Mouse (Mus musculus): ENCODE results near the gene Olfr1009. TPM values are rescaled to one million over a fixed set of nuclear protein-coding genes. Genes with fewer than 3 reads are reported as not detected.
"Not testable (repeated sequence)": the region's sequence is repeated elsewhere in the genome, so short reads cannot be mapped to it uniquely, and the experiment has no call there.

Gene Olfr1009
- polyA plus RNA-seq (2015; fragmentation: Nextera tagmentation; extraction: Ambion mirVana): not detected in 2 replicates

- Histone ChIP-seq H3K4me2 (no peak within 1 kb of the TSS), H3K27me3 (replicated peaks) (no peaks in the 10 kb centered on the region), H3K9ac (no peak within 1 kb of the TSS), H3K27ac (replicated peaks) (no peak within 1 kb of the TSS), H3K4me1 (no peaks in the 10 kb centered on the region), H3K36me3 (no peaks in the 10 kb centered on the region), H3K4me3 (no peak within 1 kb of the TSS), H3K9me3 (0 out of 2 replicates have a peak, but pooled peaks cover 3% of the 10 kb centered on the region)
- ATAC-seq (ENCODE audit: extremely low read depth, insufficient number of reproducible peaks, low FRiP score, low TSS enrichment): no peak
- WGBS: 67% methylated on average over 1 of the region's 1 CpGs
These were observed at the start of gene Olfr1009 for GRCm38 (mm10) chr2:85715119-85715518. Olfr1009 (plus strand) TSS chr2:85715419.

- Histone ChIP-seq H3K4me2 (no peak within 1 kb of the TSS), H3K36me3 (no peaks in the 10 kb centered on the region), H3K4me1 (no peaks in the 10 kb centered on the region), H3K9ac (no peak within 1 kb of the TSS), H3K9me3 (no peaks in the 10 kb centered on the region), H3K27ac (replicated peaks) (no peak within 1 kb of the TSS), H3K4me3 (no peak within 1 kb of the TSS), H3K27me3 (replicated peaks) (no peaks in the 10 kb centered on the region)
- no peak for ATAC-seq (ENCODE audit: extremely low read depth, insufficient number of reproducible peaks, low FRiP score, low TSS enrichment)
These were observed 36.6 kb upstream of the Olfr1009 start, which contains the start of gene Olfr1006 for GRCm38 (mm10) chr2:85678667-85679066. Olfr1006 (minus strand) TSS chr2:85678767.

DNA sequence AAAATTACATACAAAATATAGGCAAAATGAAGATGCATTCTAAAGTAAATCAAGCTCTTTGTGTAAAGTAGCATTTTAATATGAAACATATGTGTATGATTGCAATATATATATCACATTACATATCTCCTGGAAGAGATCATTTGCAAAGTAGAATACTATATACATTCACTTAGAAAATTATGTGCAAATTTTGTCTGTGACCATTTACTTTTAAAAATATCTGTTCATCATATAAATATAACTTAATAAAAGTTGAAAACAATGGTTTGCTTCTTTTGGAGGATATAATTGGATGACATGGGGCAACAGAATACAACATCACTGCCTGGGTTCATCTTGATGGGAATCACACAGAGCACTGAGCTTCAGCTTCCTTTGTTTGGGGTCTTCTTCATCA lies 26.1 kb upstream of the Olfr1009 start, which contains the start of gene Olfr1008:
Gene Olfr1008 (plus strand): TSS at position 301 of the 400 bp plus-strand sequence.
- H3K27me3 ChIP-seq (replicated peaks): no peaks in the 10 kb centered on the region
- no peak within 1 kb of the TSS for H3K27ac ChIP-seq (replicated peaks)
- no peak within 1 kb of the TSS for H3K4me3 ChIP-seq
- H3K4me1 ChIP-seq: no peaks in the 10 kb centered on the region
- H3K9ac ChIP-seq: no peak within 1 kb of the TSS
- no peaks in the 10 kb centered on the region for H3K36me3 ChIP-seq
- H3K4me2 ChIP-seq: no peak within 1 kb of the TSS
- H3K9me3 ChIP-seq: peaks cover 3% of the 10 kb centered on the region
- no peak for ATAC-seq (ENCODE audit: extremely low read depth, insufficient number of reproducible peaks, low FRiP score, low TSS enrichment)

DNA sequence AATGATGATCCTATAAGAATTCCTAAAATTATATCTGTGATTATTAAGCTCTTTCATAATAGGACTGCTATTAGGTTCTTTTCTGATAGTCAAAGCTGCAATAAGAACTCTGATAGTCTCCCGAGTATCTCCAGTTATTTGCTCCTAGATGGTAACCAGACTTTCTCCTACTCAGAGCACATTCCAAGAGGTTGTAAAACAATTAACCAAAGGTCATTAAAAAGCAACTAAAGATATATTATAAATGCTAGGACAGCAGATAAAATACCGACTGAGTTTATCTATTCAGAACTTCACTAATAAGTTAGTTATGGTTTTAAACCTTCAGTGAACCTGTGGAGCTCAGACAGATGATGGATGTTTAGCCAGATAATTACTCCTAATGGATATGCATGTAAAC lies 4.5 kb upstream of the Olfr1009 start:
- WGBS: 51% methylated on average over 2 of the region's 2 CpGs
- not testable (repeated sequence) for H3K9me3 ChIP-seq; H3K4me3 ChIP-seq; H3K27me3 ChIP-seq (replicated peaks); H3K4me2 ChIP-seq; H3K9ac ChIP-seq; H3K4me1 ChIP-seq; H3K27ac ChIP-seq (replicated peaks); ATAC-seq (ENCODE audit: extremely low read depth, insufficient number of reproducible peaks, low FRiP score, low TSS enrichment); H3K36me3 ChIP-seq

DNA sequence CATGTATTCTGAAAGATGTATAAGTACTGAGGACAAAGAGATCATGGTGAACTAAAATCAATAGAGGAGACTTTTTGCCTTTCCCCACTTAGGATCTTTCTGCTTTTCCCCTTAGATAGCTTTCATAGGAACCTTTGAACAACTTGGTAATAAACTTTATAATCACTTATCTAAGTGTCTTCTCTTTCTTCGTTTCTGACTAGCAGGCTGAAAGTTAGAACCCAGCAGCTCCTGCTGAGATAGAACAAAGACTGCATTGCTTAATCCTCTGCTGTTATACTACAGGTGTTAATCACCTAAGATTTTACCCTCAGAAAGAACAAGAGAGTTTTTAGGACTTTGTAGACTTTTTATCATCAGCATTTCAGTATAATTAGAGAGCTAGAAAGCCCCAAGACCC lies 4.1 kb upstream of the Olfr1009 start:
- WGBS: 41% methylated on average over 1 of the region's 1 CpGs
- ATAC-seq (ENCODE audit: extremely low read depth, insufficient number of reproducible peaks, low FRiP score, low TSS enrichment): no peak
- no peaks in the 10 kb centered on the region for H3K4me1 ChIP-seq
- H3K4me3 ChIP-seq: no peak overlapping the region
- 0 out of 2 replicates have a peak, but pooled peaks cover 3% of the 10 kb centered on the region for H3K9me3 ChIP-seq
- H3K36me3 ChIP-seq: no peaks in the 10 kb centered on the region
- H3K27ac ChIP-seq (replicated peaks): no peak overlapping the region
- no peaks in the 10 kb centered on the region for H3K27me3 ChIP-seq (replicated peaks)
- H3K9ac ChIP-seq: no peak overlapping the region
- H3K4me2 ChIP-seq: no peak overlapping the region

DNA sequence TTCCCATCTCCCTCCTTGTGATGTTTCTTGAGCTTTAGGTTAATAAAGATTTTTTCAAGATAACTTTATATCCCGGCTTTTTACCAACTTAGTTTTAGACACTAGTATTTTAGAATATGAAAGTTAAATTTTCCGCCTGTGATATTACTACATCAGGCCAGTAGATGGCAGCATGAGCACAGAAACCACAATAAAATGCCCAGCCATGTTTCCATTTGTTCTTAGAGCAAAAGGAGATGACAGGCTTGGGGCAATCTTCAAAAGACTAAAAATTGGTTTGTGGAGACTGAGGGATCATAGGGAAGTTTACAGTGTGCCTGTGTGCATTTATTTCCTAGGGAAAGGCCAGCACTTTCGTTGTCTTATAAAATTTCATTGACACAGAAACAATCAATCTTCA lies 10.6 kb downstream of the Olfr1009 start:
- Histone ChIP-seq H3K9ac (no peak overlapping the region), H3K4me2 (no peak overlapping the region)
- 12% methylated on average over 3 of the region's 3 CpGs for WGBS

DNA sequence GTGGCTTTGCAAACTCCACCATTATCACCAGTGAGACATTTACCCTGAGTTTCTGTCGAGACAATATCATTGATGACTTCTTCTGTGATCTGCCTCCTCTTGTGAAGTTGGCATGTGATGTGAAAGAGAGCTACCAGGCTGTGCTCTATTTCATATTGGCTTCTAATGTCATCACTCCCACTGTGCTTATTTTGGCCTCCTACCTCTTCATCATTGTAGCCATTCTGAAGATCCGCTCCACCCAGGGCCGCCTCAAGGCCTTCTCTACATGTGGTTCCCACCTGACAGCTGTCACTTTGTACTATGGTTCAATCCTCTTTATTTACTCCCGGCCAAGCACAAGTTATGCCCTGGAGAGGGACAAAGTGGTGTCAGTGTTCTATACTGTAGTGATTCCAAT lies 38.6 kb downstream of the Olfr1009 start:
- ATAC-seq (ENCODE audit: extremely low read depth, insufficient number of reproducible peaks, low FRiP score, low TSS enrichment): no peak
- Histone ChIP-seq H3K9ac (no peak overlapping the region), H3K4me2 (no peak overlapping the region), H3K36me3 (no peaks in the 10 kb centered on the region), H3K9me3 (no peaks in the 10 kb centered on the region), H3K27ac (replicated peaks) (no peak overlapping the region), H3K4me1 (no peaks in the 10 kb centered on the region), H3K27me3 (replicated peaks) (no peaks in the 10 kb centered on the region), H3K4me3 (no peak overlapping the region)
- 71% methylated on average over 4 of the region's 4 CpGs for WGBS

More for the DNA sequence above, 10.6 kb downstream of the Olfr1009 start:
- ATAC-seq (ENCODE audit: extremely low read depth, insufficient number of reproducible peaks, low FRiP score, low TSS enrichment): no peak
- H3K27ac ChIP-seq (replicated peaks): no peak overlapping the region
- H3K27me3 ChIP-seq (replicated peaks): no peaks in the 10 kb centered on the region
- H3K4me1 ChIP-seq: no peaks in the 10 kb centered on the region
- H3K4me3 ChIP-seq: no peak overlapping the region
- H3K9me3 ChIP-seq: no peaks in the 10 kb centered on the region
- H3K36me3 ChIP-seq: no peaks in the 10 kb centered on the region

GRCm38 (mm10) chr2:85762666-85763065 lies 47.4 kb downstream of the Olfr1009 start, which contains the start of gene Olfr1012:
Olfr1012 (minus strand) TSS chr2:85762766.
- Histone ChIP-seq H3K4me1 (no peaks in the 10 kb centered on the region), H3K9ac (no peak within 1 kb of the TSS), H3K9me3 (no peaks in the 10 kb centered on the region), H3K36me3 (no peaks in the 10 kb centered on the region), H3K4me2 (no peak within 1 kb of the TSS), H3K27me3 (replicated peaks) (no peaks in the 10 kb centered on the region), H3K4me3 (no peak within 1 kb of the TSS), H3K27ac (replicated peaks) (no peak within 1 kb of the TSS)
- 49% methylated on average over 1 of the region's 1 CpGs for WGBS
- ATAC-seq (ENCODE audit: extremely low read depth, insufficient number of reproducible peaks, low FRiP score, low TSS enrichment): no peak

- Histone ChIP-seq H3K27me3 (replicated peaks) (no peaks in the 10 kb centered on the region), H3K4me2 (no peak within 1 kb of the TSS), H3K27ac (replicated peaks) (no peak within 1 kb of the TSS), H3K4me1 (no peaks in the 10 kb centered on the region), H3K9ac (no peak within 1 kb of the TSS), H3K9me3 (no peaks in the 10 kb centered on the region), H3K36me3 (no peaks in the 10 kb centered on the region), H3K4me3 (no peak within 1 kb of the TSS)
- no peak for ATAC-seq (ENCODE audit: extremely low read depth, insufficient number of reproducible peaks, low FRiP score, low TSS enrichment)
These were observed 51.6 kb downstream of the Olfr1009 start, which contains the start of gene Olfr1013 for GRCm38 (mm10) chr2:85766798-85767197. Olfr1013 (plus strand) TSS chr2:85767098.

- Histone ChIP-seq H3K4me1 (no peaks in the 10 kb centered on the region), H3K9ac (no peak within 1 kb of the TSS), H3K27me3 (replicated peaks) (no peaks in the 10 kb centered on the region), H3K4me3 (no peak within 1 kb of the TSS), H3K36me3 (no peaks in the 10 kb centered on the region), H3K4me2 (no peak within 1 kb of the TSS), H3K9me3 (no peaks in the 10 kb centered on the region), H3K27ac (replicated peaks) (no peak within 1 kb of the TSS)
- ATAC-seq (ENCODE audit: extremely low read depth, insufficient number of reproducible peaks, low FRiP score, low TSS enrichment): no peak
These were observed 57.2 kb downstream of the Olfr1009 start, which contains the start of gene Olfr1014 for GRCm38 (mm10) chr2:85772413-85772812. Olfr1014 (plus strand) TSS chr2:85772713.
